Mouse (Mus musculus) E14TG2a.4 (cell line): ENCODE results near the gene Tmem160.

Experiments used
- H3K27me3 ChIP-seq: 2 replicates; pipeline ENCODE4 v1.6.1; 2014; ENCODE audit warnings: low read length, control low read depth; ENCODE audit not compliant: insufficient read depth
- H3K36me3 ChIP-seq: 2 replicates; pipeline ENCODE4 v1.6.1; 2014; ENCODE audit warnings: low read length, control low read depth; ENCODE audit not compliant: insufficient read depth
- H3K4me1 ChIP-seq: replicated peaks from 2 replicates; pipeline ENCODE4 v1.6.1; 2014; ENCODE audit warnings: low read depth, low read length, control low read depth
- H3K4me3 ChIP-seq: replicated peaks from 2 replicates; pipeline ENCODE4 v1.5.1; 2014; ENCODE audit warnings: mild to moderate bottlenecking, low read length
- H3K9me3 ChIP-seq: 2 replicates; pipeline ENCODE4 v1.6.1; 2014; ENCODE audit warnings: low read length, control low read depth
- CTCF ChIP-seq: conservative IDR thresholded peaks from 2 replicates; pipeline ENCODE4 v1.5.1; 2014; ENCODE audit warnings: low read length
- NANOG ChIP-seq: IDR thresholded peaks from 2 replicates; pipeline ENCODE4 v1.6.1; 2014; ENCODE audit warnings: borderline replicate concordance, low read length, mixed read lengths
- POU5F1 ChIP-seq: IDR thresholded peaks from 2 replicates; pipeline ENCODE4 v1.6.1; 2014; ENCODE audit warnings: low read length, borderline replicate concordance

The Tmem160 gene

GRCm38 (mm10) chr7:16412930-16413329, 39.6 kb upstream of the Tmem160 start:
- no peaks in the 10 kb centered on the region for H3K9me3 ChIP-seq
- H3K4me1 ChIP-seq: peaks cover 74% of the 10 kb centered on the region
- TF ChIP-seq NANOG (no peak), CTCF (no peak), POU5F1 (no peak)
- no peak overlapping the region for H3K4me3 ChIP-seq
- no peaks in the 10 kb centered on the region for H3K27me3 ChIP-seq
- H3K36me3 ChIP-seq: peaks cover 87% of the 10 kb centered on the region

- Histone ChIP-seq H3K4me3 (no peak overlapping the region), H3K27me3 (no peaks in the 10 kb centered on the region), H3K4me1 (peaks cover 65% of the 10 kb centered on the region), H3K9me3 (no peaks in the 10 kb centered on the region), H3K36me3 (peaks cover 96% of the 10 kb centered on the region)
- TF ChIP-seq POU5F1 (no peak), NANOG (no peak), CTCF (no peak)
Observed at GRCm38 (mm10) chr7:16415426-16415825, 37.2 kb upstream of the Tmem160 start.

- Histone ChIP-seq H3K27me3 (no peaks in the 10 kb centered on the region), H3K9me3 (no peaks in the 10 kb centered on the region), H3K4me1 (peaks cover 59% of the 10 kb centered on the region), H3K36me3 (peaks cover 96% of the 10 kb centered on the region), H3K4me3 (no peak overlapping the region)
- TF ChIP-seq CTCF (no peak), POU5F1 (no peak), NANOG (no peak)
Observed at GRCm38 (mm10) chr7:16417141-16417771, 35.3 kb upstream of the Tmem160 start.

GRCm38 (mm10) chr7:16418713-16419112, 33.9 kb upstream of the Tmem160 start:
- H3K36me3 ChIP-seq: peaks cover 96% of the 10 kb centered on the region
- no peaks in the 10 kb centered on the region for H3K27me3 ChIP-seq
- no peaks in the 10 kb centered on the region for H3K9me3 ChIP-seq

GRCm38 (mm10) chr7:16420493-16421118, 32.0 kb upstream of the Tmem160 start:
- H3K27me3 ChIP-seq: no peaks in the 10 kb centered on the region
- peaks cover 99% of the 10 kb centered on the region for H3K36me3 ChIP-seq
- H3K4me3 ChIP-seq: no peak overlapping the region
- H3K4me1 ChIP-seq: peaks cover 32% of the 10 kb centered on the region
- H3K9me3 ChIP-seq: no peaks in the 10 kb centered on the region
- TF ChIP-seq NANOG (no peak), POU5F1 (no peak), CTCF (no peak)

More at GRCm38 (mm10) chr7:16418713-16419112, 33.9 kb upstream of the Tmem160 start:
- Histone ChIP-seq H3K4me3 (no peak overlapping the region), H3K4me1 (peaks cover 46% of the 10 kb centered on the region)
- TF ChIP-seq POU5F1 (no peak), CTCF (no peak), NANOG (no peak)

GRCm38 (mm10) chr7:16422222-16422856, 30.2 kb upstream of the Tmem160 start:
- H3K27me3 ChIP-seq: no peaks in the 10 kb centered on the region
- TF ChIP-seq CTCF (no peak), NANOG (no peak), POU5F1 (no peak)
- no peak overlapping the region for H3K4me3 ChIP-seq
- H3K4me1 ChIP-seq: peaks cover 28% of the 10 kb centered on the region
- H3K9me3 ChIP-seq: no peaks in the 10 kb centered on the region
- H3K36me3 ChIP-seq: peaks cover 99% of the 10 kb centered on the region

- Histone ChIP-seq H3K36me3 (peaks cover 99% of the 10 kb centered on the region), H3K9me3 (no peaks in the 10 kb centered on the region), H3K27me3 (no peaks in the 10 kb centered on the region), H3K4me3 (no peak overlapping the region), H3K4me1 (peaks cover 28% of the 10 kb centered on the region)
- no peak for TF ChIP-seq POU5F1
Observed at GRCm38 (mm10) chr7:16423731-16424130, 28.8 kb upstream of the Tmem160 start.

GRCm38 (mm10) chr7:16425721-16426120, 26.9 kb upstream of the Tmem160 start:
- Histone ChIP-seq H3K4me3 (no peak overlapping the region), H3K9me3 (no peaks in the 10 kb centered on the region), H3K36me3 (peaks cover 99% of the 10 kb centered on the region), H3K4me1 (peaks cover 33% of the 10 kb centered on the region), H3K27me3 (no peaks in the 10 kb centered on the region)
- TF ChIP-seq CTCF: no peak
- no peak for TF ChIP-seq NANOG
- TF ChIP-seq POU5F1: no peak
